Mouse (Mus musculus) embryonic facial prominence, embryonic 15.5 days (tissue): Measurements from ENCODE around the gene Mthfsd. TPM values are rescaled to one million over a fixed set of nuclear protein-coding genes. Genes with fewer than 3 reads are reported as not detected.
"Not testable (repeated sequence)": the region's sequence is repeated elsewhere in the genome, so short reads cannot be mapped to it uniquely, and the experiment has no call there.

ENCODE experiments used
- ATAC-seq: fragments of 200-750 bp; cut with Nextera tagmentation; 2 replicates; pipeline ENCODE4 v1.8.0; 2017; ENCODE audit warnings: low read depth, moderate TSS enrichment; ENCODE audit not compliant: insufficient number of reproducible peaks, low FRiP score, low TSS enrichment
- H3K27ac ChIP-seq: fragments of 300-500 bp; sonication (generic); replicated peaks from 2 replicates; pipeline ENCODE4 v1.5.1; 2015; ENCODE audit warnings: mild to moderate bottlenecking, inconsistent platforms
- H3K27me3 ChIP-seq: fragments of 300-500 bp; sonication (generic); 2 replicates; pipeline ENCODE4 v1.6.1; 2015; ENCODE audit warnings: inconsistent platforms
- H3K36me3 ChIP-seq: fragments of 300-500 bp; sonication (generic); 2 replicates; pipeline ENCODE4 v1.6.1; 2015; ENCODE audit warnings: mild to moderate bottlenecking, inconsistent platforms
- H3K4me1 ChIP-seq: fragments of 300-500 bp; sonication (generic); 2 replicates; pipeline ENCODE4 v1.6.1; 2015; ENCODE audit warnings: inconsistent platforms
- H3K4me2 ChIP-seq: fragments of 300-500 bp; sonication (generic); replicated peaks from 2 replicates; pipeline ENCODE4 v1.6.1; 2015; ENCODE audit warnings: mild to moderate bottlenecking, inconsistent platforms
- H3K4me3 ChIP-seq: fragments of 300-500 bp; sonication (generic); replicated peaks from 2 replicates; pipeline ENCODE4 v1.5.1; 2015; ENCODE audit warnings: mild to moderate bottlenecking, inconsistent platforms
- H3K9ac ChIP-seq: fragments of 300-500 bp; sonication (generic); 2 replicates; pipeline ENCODE4 v1.6.1; 2015; ENCODE audit warnings: inconsistent platforms
- H3K9me3 ChIP-seq: fragments of 300-500 bp; sonication (generic); replicated peaks from 2 replicates; pipeline ENCODE4 v1.6.1; 2016; ENCODE audit warnings: inconsistent platforms
- WGBS: fragments of 180-500 bp; shearing (Covaris S2); methylation state at CpG from one replicate; pipeline ENCODE4 v1.1.7; 2015; 5-methylcytosine and 5-hydroxymethylcytosine counted together
- polyA plus RNA-seq: library from polyadenylated mRNA; unstranded; fragments of >200 nt; fragmentation: Nextera tagmentation; extraction: Ambion mirVana; gene quantifications from 2 replicates; pipeline ENCODE4 v1.2.1, GENCODE M21; 2015

The Mthfsd gene
- 58.2 and 61.3 TPM in 2 replicates for polyA plus RNA-seq

GRCm38 (mm10) chr8:121107668-121108656 is at the start of gene Mthfsd:
Gene Mthfsd (minus strand): TSS chr8:121108392.
- under 1% methylated on average over 75 of the region's 75 CpGs for WGBS
- H3K9ac ChIP-seq, result peak within 1 kb of the TSS; percentile 98
- no peaks in the 10 kb centered on the region for H3K9me3 ChIP-seq
- H3K27ac ChIP-seq, result peak within 1 kb of the TSS; percentile 76
- peak within 1 kb of the TSS; percentile 98 for H3K4me3 ChIP-seq
- peak; percentile 87 for ATAC-seq
- peaks cover 8% of the 10 kb centered on the region for H3K27me3 ChIP-seq
- H3K36me3 ChIP-seq, result peaks cover 25% of the 10 kb centered on the region
- H3K4me1 ChIP-seq, result peaks cover 23% of the 10 kb centered on the region
- H3K4me2 ChIP-seq, result peak within 1 kb of the TSS; percentile 83

- Histone ChIP-seq H3K4me2 (no peak overlapping the region), H3K9ac (no peak overlapping the region), H3K4me1 (0 out of 2 replicates have a peak, but pooled peaks cover 2% of the 10 kb centered on the region), H3K9me3 (no peaks in the 10 kb centered on the region), H3K27ac (no peak overlapping the region), H3K36me3 (no peaks in the 10 kb centered on the region), H3K27me3 (peaks cover 3% of the 10 kb centered on the region; the same call in 1 of the 2 replicates), H3K4me3 (no peak overlapping the region)
- ATAC-seq, result no peak
- 82% methylated on average over 7 of the region's 7 CpGs for WGBS
Observed at GRCm38 (mm10) chr8:121156990-121157491, 48.8 kb upstream of the Mthfsd start.

GRCm38 (mm10) chr8:121152394-121152793 is 44.2 kb upstream of the Mthfsd start:
- no peak overlapping the region for H3K27ac ChIP-seq
- no peak overlapping the region for H3K4me2 ChIP-seq
- H3K27me3 ChIP-seq, result peaks cover 2% of the 10 kb centered on the region; the same call in 1 of the 2 replicates
- ATAC-seq, result no peak
- no peak overlapping the region for H3K4me3 ChIP-seq
- H3K9me3 ChIP-seq, result no peaks in the 10 kb centered on the region
- H3K36me3 ChIP-seq, result no peaks in the 10 kb centered on the region
- 0 out of 2 replicates have a peak, but pooled peaks cover 2% of the 10 kb centered on the region for H3K4me1 ChIP-seq
- H3K9ac ChIP-seq, result no peak overlapping the region
- 53% methylated on average over 12 of the region's 12 CpGs for WGBS

GRCm38 (mm10) chr8:121148573-121149083 is 40.4 kb upstream of the Mthfsd start:
- Histone ChIP-seq H3K9me3 (no peaks in the 10 kb centered on the region), H3K4me1 (0 out of 2 replicates have a peak, but pooled peaks cover 2% of the 10 kb centered on the region), H3K4me2 (no peak overlapping the region), H3K36me3 (no peaks in the 10 kb centered on the region), H3K9ac (no peak overlapping the region), H3K27me3 (no peaks in the 10 kb centered on the region; the same call in 1 of the 2 replicates), H3K27ac (no peak overlapping the region), H3K4me3 (no peak overlapping the region)
- no peak for ATAC-seq
- 28% methylated on average over 8 of the region's 8 CpGs for WGBS

- H3K4me3 ChIP-seq, H3K27ac ChIP-seq, H3K36me3 ChIP-seq, ATAC-seq, H3K9me3 ChIP-seq, H3K4me1 ChIP-seq, H3K27me3 ChIP-seq, H3K9ac ChIP-seq, H3K4me2 ChIP-seq: not testable (repeated sequence)
- 69% methylated on average over 5 of the region's 6 CpGs for WGBS
Observed at GRCm38 (mm10) chr8:121145457-121146134, 37.4 kb upstream of the Mthfsd start.

GRCm38 (mm10) chr8:121136856-121137255 is 28.7 kb upstream of the Mthfsd start:
- WGBS, result 91% methylated on average over 6 of the region's 6 CpGs
- H3K27me3 ChIP-seq, result peaks cover 15% of the 10 kb centered on the region; the same call in 1 of the 2 replicates

GRCm38 (mm10) chr8:121134512-121134911 is 26.3 kb upstream of the Mthfsd start:
- Histone ChIP-seq H3K4me3 (no peak overlapping the region), H3K4me1 (peaks cover 10% of the 10 kb centered on the region; the same call in 1 of the 2 replicates)

More at GRCm38 (mm10) chr8:121136856-121137255, 28.7 kb upstream of the Mthfsd start:
- H3K4me1 ChIP-seq, result peaks cover 10% of the 10 kb centered on the region; the same call in 1 of the 2 replicates
- no peak overlapping the region for H3K27ac ChIP-seq
- no peak overlapping the region for H3K4me3 ChIP-seq
- H3K9ac ChIP-seq, result no peak overlapping the region
- ATAC-seq, result no peak
- no peaks in the 10 kb centered on the region; the same call in 1 of the 2 replicates for H3K36me3 ChIP-seq
- H3K4me2 ChIP-seq, result no peak overlapping the region
- 0 out of 2 replicates have a peak, but pooled peaks cover 3% of the 10 kb centered on the region for H3K9me3 ChIP-seq

GRCm38 (mm10) chr8:121134102-121134501 is 25.9 kb upstream of the Mthfsd start:
- Histone ChIP-seq H3K9me3 (0 out of 2 replicates have a peak, but pooled peaks cover 3% of the 10 kb centered on the region), H3K4me2 (no peak overlapping the region), H3K9ac (no peak overlapping the region), H3K27ac (no peak overlapping the region), H3K4me3 (no peak overlapping the region), H3K36me3 (no peaks in the 10 kb centered on the region; the same call in 1 of the 2 replicates), H3K4me1 (peaks cover 13% of the 10 kb centered on the region; the same call in 1 of the 2 replicates), H3K27me3 (peaks cover 40% of the 10 kb centered on the region)
- ATAC-seq, result no peak
- 82% methylated on average over 10 of the region's 10 CpGs for WGBS

More at GRCm38 (mm10) chr8:121134512-121134911, 26.3 kb upstream of the Mthfsd start:
- 0 out of 2 replicates have a peak, but pooled peaks cover 3% of the 10 kb centered on the region for H3K9me3 ChIP-seq
- H3K9ac ChIP-seq, result no peak overlapping the region
- no peak for ATAC-seq
- peaks cover 36% of the 10 kb centered on the region for H3K27me3 ChIP-seq
- H3K36me3 ChIP-seq, result no peaks in the 10 kb centered on the region; the same call in 1 of the 2 replicates
- no peak overlapping the region for H3K27ac ChIP-seq
- H3K4me2 ChIP-seq, result no peak overlapping the region
- WGBS, result 85% methylated on average over 11 of the region's 11 CpGs

GRCm38 (mm10) chr8:121132961-121133513 is 24.8 kb upstream of the Mthfsd start:
- H3K4me2 ChIP-seq, result no peak overlapping the region
- WGBS, result 49% methylated on average over 5 of the region's 5 CpGs
- 0 out of 2 replicates have a peak, but pooled peaks cover 3% of the 10 kb centered on the region for H3K9me3 ChIP-seq
- ATAC-seq, result no peak
- no peaks in the 10 kb centered on the region; the same call in 1 of the 2 replicates for H3K36me3 ChIP-seq
- H3K4me3 ChIP-seq, result no peak overlapping the region
- H3K4me1 ChIP-seq, result peaks cover 24% of the 10 kb centered on the region
- peaks cover 51% of the 10 kb centered on the region for H3K27me3 ChIP-seq
- H3K9ac ChIP-seq, result no peak overlapping the region; the same call in 1 of the 2 replicates
- no peak overlapping the region for H3K27ac ChIP-seq

- no peak overlapping the region for H3K4me2 ChIP-seq
- WGBS, result 37% methylated on average over 5 of the region's 5 CpGs
- H3K4me3 ChIP-seq, result no peak overlapping the region
- no peak overlapping the region for H3K27ac ChIP-seq
- H3K36me3 ChIP-seq, result no peaks in the 10 kb centered on the region
- peaks cover 76% of the 10 kb centered on the region for H3K27me3 ChIP-seq
- H3K4me1 ChIP-seq, result peaks cover 35% of the 10 kb centered on the region
- no peak overlapping the region for H3K9ac ChIP-seq
- H3K9me3 ChIP-seq, result no peaks in the 10 kb centered on the region
- ATAC-seq, result no peak
Observed at GRCm38 (mm10) chr8:121130522-121130921, 22.3 kb upstream of the Mthfsd start.
